Mouse (Mus musculus) MEL (cell line): ENCODE measurements around the gene Gtse1.
A peak's percentile ranks its signal among the peaks of the same experiment; 100 is the strongest.

Experiments
- CHD1 ChIP-seq: IDR thresholded peaks from 2 replicates; pipeline ENCODE4 v1.6.1; 2012; ENCODE audit warnings: low read depth, mild to moderate bottlenecking, inconsistent platforms, low read length, improper control_type of control experiment
- CTCF ChIP-seq, 3 experiments: IDR thresholded peaks in 2 of 3; conservative IDR thresholded peaks in 1 of 3; 2 replicates each; pipeline ENCODE4 v1.5.1; 2011 to 2012; ENCODE audit warnings: low read length in 3 of 3, low read depth in 2 of 3, mild to moderate bottlenecking in 2 of 3, improper control_type of control experiment in 1 of 3, inconsistent platforms in 1 of 3, mixed read lengths in 1 of 3, moderate library complexity in 1 of 3; ENCODE audit not compliant: control insufficient read depth in 1 of 3, insufficient read depth in 1 of 3, poor library complexity in 1 of 3, severe bottlenecking in 1 of 3
- EP300 ChIP-seq, 2 experiments: IDR thresholded peaks; 2 replicates each; pipeline ENCODE4 v1.6.1; 2011; ENCODE audit warnings: improper control_type of control experiment in 2 of 2, low read length in 2 of 2, low read depth in 1 of 2, mild to moderate bottlenecking in 1 of 2
- GATA1 ChIP-seq: IDR thresholded peaks from 2 replicates; pipeline ENCODE4 v1.6.1; 2011; ENCODE audit warnings: low read depth, low read length, improper control_type of control experiment
- HCFC1 ChIP-seq: IDR thresholded peaks from 2 replicates; pipeline ENCODE4 v1.6.1; 2012; ENCODE audit warnings: low read depth, mild to moderate bottlenecking, inconsistent platforms, low read length, improper control_type of control experiment, moderate library complexity
- POLR2A ChIP-seq, 2 experiments: IDR thresholded peaks; 2 replicates each; pipeline ENCODE4 v1.6.1; 2011 to 2012; ENCODE audit warnings: low read length in 2 of 2, mild to moderate bottlenecking in 2 of 2, control low read depth in 1 of 2, improper control_type of control experiment in 1 of 2, low read depth in 1 of 2, moderate library complexity in 1 of 2; ENCODE audit not compliant: control insufficient read depth in 1 of 2, insufficient read depth in 1 of 2, poor library complexity in 1 of 2
- POLR2AphosphoS5 ChIP-seq: IDR thresholded peaks from 2 replicates; pipeline ENCODE4 v1.6.1; 2012; ENCODE audit warnings: low read depth, borderline replicate concordance, mild to moderate bottlenecking, inconsistent platforms, low read length, moderate library complexity, mixed read lengths
- SIN3A ChIP-seq: IDR thresholded peaks from 2 replicates; pipeline ENCODE4 v1.6.1; 2012; ENCODE audit warnings: low read length, improper control_type of control experiment, inconsistent platforms
- TCF12 ChIP-seq: IDR thresholded peaks from 2 replicates; pipeline ENCODE4 v1.6.1; 2014; ENCODE audit warnings: low read depth, mild to moderate bottlenecking, inconsistent platforms, low read length, improper control_type of control experiment, moderate library complexity
- UBTF ChIP-seq: IDR thresholded peaks from 2 replicates; pipeline ENCODE4 v1.6.1; 2012; ENCODE audit warnings: low read depth, mild to moderate bottlenecking, inconsistent platforms, low read length, improper control_type of control experiment, moderate library complexity, borderline replicate concordance; ENCODE audit not compliant: insufficient read depth
- ZNF384 ChIP-seq: IDR thresholded peaks from 2 replicates; pipeline ENCODE4 v1.6.1; 2012; ENCODE audit warnings: low read depth, mild to moderate bottlenecking, inconsistent platforms, low read length, improper control_type of control experiment

GRCm38 (mm10) chr15:85822011-85822359 lies 37.6 kb upstream of the Gtse1 start:
- TF ChIP-seq CTCF (IDR thresholded peaks at IDR 0.05 in 2 of 3, conservative IDR thresholded peaks at IDR 0.05 in 1 of 3; ENCODE audit: control insufficient read depth in 1 of 3, insufficient read depth in 1 of 3, low read depth in 2 of 3, low read length in 3 of 3, poor library complexity in 1 of 3, severe bottlenecking in 1 of 3) (peak in 1 of 3 experiments; percentile 6; a peak in 1 of 6 replicates), POLR2AphosphoS5 (no peak), UBTF (no peak), TCF12 (no peak), POLR2A (IDR thresholded peaks at IDR 0.05; ENCODE audit: control insufficient read depth in 1 of 2, insufficient read depth in 1 of 2, low read depth in 1 of 2, low read length in 2 of 2, poor library complexity in 1 of 2) (no peak), EP300 (IDR thresholded peaks at IDR 0.05; ENCODE audit: low read depth in 1 of 2, low read length in 2 of 2) (no peak), ZNF384 (no peak), GATA1 (no peak), SIN3A (no peak), CHD1 (no peak), HCFC1 (no peak)
